Mouse (Mus musculus) cerebellum, postnatal 14 days (tissue): ENCODE measurements around the gene Guca2b.
"Not testable (repeated sequence)": the region's sequence is repeated elsewhere in the genome, so short reads cannot be mapped to it uniquely, and the experiment has no call there.

Source experiments
- DNase-seq, 2 experiments: peaks; one replicate each; pipeline ENCODE4 v3.0.0; 2021; ENCODE audit warnings: mixed read lengths in 2 of 2

Guca2b gene

DNA sequence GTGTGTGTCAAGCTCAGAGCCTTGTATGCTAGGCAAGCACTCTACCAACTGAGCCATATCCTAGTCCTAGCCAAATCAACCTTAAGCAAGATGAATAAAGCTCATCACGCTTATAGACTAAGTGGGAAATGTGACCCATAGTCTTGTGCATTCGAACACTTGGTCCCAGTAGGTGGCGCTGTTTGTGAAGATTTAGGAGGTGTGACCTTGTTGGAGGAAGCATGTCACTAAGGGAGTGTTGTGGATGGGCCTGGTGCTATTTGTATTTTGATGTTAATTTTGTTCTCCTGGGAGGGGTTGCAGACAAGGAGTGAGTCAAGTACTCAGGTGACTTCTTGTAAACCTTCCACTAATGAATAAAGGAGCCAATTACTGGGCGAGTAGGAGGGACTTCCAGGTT, 16.1 kb downstream of the Guca2b start:
- no peak for DNase-seq

DNA sequence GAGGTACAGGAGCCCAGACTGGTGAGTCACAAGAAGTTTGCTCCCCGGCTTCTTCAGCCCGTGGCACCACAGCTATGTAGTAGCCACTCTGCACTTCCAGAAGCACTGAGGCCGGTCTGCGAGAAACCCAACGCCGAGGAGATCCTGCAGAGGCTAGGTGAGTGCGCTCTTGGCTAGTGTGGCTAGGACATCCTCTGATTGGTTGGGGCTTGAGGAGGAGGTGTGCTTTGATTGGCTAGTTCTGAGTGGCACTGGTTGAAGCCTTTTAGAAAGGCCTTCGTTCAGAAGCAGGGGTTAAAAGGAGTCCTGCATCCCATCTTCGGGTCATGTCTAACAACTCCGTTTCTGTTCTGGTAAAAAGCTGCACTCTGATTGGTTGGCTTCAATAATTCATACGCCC, 20.1 kb downstream of the Guca2b start:
- DNase-seq: no peak

DNA sequence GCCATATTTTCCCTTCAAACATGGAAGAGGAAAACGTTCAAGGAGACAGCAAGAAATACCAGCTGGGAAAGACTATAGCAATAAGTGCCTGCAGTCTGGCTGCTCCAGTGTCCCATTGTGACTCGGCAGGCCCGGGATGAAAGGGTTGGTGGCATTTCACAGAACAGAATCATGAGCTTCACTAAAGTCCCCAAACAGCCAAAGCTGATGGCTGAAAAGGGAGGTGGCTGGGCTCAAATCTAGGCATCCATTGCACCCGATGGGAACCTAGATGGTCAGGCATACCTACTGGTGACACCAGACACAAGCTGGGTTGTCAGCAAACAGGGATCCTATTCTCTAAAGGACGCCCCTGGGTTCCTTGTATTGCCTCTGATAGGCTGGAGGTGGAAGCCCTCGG, 20.8 kb downstream of the Guca2b start:
- DNase-seq: no peak

DNA sequence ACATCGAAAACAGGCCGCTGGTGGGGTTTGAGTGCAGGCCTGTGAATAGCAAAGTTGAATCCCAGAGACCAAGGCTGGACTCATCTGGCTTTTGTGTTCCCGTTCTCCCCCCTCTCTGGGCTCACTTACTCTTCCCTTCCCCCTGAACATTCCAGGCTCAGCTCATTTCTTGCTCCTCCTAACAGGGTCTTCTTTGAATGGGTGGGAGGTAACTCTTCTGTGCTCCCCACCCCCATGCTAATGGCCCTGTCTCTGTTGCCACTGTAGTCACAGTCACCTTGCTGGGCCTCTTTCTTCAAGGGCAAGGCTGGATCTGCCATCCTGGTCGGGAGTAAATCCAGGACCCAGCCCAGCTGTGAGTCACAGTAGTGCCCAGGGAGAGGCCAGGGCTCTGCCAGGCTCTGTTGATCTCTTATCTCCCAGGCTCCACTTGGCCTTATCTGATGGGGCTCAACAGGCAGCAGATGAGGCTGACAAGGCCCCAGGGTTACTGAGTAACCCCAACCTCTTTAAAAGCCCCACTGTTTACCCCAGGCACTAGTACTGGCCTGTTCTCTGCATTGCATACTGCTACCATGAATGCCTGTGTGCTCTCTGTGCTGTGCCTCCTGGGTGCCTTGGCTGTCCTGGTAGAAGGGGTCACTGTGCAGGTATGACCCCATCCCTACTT, 21.4 kb downstream of the Guca2b start, which contains the start of gene Guca2a:
Gene Guca2a (plus strand): TSS at position 529 of the 670 bp plus-strand sequence.
- DNase-seq: no peak

DNA sequence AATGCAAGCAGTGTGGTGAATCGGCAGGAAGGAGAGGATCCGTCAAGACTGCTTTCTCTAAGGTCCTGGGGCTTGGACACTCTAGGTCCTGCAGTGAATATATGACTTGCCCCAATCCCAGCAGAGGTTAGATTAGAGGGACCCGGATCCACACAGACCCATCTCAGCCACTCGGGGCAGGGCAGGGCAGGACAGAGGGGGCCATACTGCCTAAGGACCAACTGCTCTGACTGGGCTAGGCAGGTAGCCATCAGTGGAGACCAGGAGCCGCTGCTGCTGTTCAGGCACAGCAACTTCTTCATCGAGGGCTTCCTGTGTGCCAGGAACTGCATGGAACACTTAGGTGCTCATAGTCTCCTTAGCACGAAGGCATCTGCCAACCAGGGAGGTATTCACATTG, 22.0 kb downstream of the Guca2b start:
- DNase-seq: no peak

DNA sequence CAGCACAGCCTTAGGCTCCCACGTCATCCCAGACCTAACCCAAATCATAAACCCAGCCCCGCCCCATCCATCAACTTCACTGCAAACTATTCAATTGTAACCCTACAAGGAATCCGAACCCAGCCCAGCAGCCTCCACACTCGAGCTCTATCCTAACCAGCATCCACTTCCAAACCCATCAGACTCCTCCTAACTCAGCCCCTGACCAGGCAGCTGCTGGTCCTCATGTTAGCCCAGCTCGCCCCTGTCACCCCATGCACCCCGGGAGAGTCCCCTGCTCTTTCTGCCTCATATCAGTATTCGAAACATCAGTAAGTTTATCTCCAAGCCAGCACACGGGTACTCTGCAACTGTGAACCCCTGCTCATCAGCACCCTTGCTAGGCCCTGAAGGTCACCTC, 23.1 kb downstream of the Guca2b start:
- no peak for DNase-seq

DNA sequence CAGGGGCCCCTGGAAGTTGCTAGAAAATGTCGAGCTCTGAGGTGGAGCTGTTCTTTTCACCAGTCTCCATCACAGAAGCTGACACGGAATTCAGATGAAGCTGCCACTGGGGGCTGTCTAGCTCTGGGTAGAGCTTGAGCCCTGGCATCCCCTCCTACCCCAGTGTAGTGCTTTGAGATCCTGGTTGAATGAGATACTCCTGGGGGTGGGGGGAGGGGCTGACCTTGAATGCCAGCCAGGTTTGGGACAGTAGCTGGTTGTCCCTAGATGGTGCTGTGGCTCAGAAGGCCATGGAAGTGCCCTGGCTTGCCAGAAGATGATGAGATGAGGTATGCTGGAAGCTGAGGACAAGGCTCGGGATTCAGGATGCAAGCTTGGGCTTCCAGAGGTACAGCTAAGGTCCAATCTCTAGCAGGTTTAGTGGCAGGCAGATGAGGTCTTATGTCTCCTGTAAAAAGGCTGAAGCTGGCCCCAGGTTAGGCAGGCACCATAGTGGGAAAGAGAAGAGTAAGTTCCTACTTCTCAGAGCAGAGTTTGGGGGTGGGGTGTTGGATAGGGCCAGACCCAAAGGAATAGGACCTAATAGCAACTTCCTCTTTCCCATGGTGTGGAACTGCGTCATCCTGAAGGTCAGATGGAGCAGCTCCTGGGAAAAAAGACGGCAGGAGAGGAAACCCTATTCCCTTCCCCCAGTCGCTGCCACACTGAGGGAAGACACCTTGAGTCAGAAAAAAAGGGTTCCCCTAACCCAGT, 23.7 kb downstream of the Guca2b start:
- DNase-seq: peak in 1 of 2 experiments; percentile 37

DNA sequence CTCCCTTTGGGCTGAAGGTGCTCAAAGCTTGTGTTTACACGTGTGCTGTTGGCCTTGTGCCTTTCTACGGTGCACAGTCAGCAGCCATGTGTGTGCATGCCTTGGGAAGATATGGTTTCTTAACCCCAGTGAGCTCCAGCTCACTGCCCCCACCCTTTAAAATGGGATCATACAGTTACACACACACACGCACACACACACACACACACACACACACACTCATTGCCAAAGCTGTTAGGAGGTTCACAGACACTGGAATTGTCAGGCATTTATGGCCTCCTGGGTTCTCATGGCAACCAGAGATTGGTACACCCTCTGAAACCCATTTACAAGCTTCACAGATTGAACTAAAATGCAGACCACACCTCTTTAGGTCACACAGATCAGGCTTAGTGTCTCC, 24.8 kb downstream of the Guca2b start:
- DNase-seq: no peak

DNA sequence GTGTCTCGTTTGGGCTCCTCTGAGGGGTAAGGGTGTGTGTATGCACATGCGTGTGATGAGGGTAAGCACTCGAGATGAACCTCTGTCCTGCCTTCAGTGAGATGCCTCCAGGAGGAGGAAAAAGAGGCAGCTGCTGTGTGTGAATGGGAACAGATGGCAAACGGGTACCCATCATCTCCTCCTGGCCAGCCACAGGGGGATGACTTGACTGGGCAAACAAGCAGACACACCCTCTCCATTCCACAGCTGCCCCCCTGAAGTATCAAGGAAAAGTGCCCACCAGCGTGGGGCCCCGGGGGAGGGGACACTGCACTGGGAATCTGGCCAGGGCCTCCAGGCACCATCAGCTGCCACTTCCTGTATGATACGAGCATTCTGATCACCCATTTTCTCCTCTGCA, 25.4 kb downstream of the Guca2b start:
- DNase-seq: peak; percentile 39 to 54

DNA sequence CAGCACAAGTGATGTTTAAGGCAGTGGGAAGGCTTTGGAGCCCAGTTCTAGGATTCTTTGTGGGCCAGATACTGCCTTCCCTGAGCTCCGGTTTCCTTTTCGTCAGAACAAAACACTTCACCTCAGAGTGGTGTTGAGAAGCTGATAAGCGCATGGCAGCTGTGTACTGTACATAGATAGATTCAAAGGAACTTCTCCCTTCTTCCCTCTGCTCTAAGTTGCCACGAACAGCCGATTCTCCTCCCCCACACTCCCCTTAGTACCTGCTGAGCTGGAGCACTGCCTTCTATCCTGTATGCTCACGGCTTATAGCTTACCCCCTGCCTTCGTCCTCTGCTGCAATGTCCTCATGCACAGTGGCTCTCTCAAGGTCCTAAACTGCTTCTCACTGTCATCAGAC, 26.0 kb downstream of the Guca2b start:
- no peak for DNase-seq

DNA sequence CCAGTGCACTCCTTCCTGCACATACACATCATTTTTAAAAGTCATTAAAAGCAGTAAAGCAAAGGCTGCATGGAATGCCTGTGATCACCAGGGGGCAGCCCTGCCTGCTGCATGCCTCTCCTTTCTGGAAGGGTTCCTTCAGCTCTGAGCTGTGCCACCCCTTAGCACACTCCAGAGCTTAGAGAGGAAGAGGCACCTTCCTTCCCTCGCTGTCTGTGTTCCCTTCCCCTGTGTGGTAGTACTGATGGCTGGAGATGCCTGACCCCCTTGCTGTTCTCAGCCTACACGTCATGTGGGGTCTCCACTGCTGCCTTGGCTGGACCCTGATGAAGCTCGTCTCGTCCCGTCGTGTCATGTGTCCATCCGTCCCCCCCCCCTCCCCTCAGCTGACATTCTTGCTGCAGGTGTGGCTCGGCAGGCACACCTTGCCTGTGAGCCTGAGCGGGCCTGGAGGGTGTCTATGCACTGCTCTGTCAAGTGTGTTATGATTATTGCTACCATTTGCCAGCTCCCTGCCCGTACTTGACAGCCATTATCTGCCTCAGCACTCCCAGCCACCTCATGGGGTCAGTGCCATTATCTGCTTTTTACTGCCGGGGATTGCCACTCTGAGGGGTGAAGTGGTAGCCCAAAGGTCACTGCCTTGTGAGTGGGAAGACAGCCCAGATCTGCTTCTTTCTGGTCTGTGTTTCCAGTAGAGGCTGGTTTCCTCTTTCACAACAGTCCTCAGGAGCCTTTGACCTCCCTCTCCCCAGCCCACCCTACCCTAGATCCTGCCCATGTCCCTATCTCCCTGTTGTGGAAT, 27.4 kb downstream of the Guca2b start:
- DNase-seq: peak; percentile 67 to 75

DNA sequence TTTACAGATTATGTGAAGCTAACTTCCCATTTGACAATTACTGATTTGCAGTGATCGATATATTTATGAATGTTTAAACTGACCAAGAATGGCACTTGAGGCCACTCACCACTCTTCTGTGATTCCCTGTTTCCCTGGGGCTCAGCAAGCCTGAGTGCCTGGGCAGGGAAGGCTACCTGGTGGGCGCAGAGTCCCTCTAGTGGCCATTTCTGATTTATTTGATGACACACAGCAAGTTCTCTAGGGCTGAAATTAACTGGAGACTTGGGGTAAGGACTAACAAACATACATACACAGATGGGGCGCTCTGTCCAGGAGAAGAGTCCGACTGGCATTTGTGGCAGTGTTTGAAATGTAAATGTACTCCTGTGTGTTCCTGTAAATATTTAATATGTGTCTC, 30.4 kb downstream of the Guca2b start:
- DNase-seq: not testable (repeated sequence)

DNA sequence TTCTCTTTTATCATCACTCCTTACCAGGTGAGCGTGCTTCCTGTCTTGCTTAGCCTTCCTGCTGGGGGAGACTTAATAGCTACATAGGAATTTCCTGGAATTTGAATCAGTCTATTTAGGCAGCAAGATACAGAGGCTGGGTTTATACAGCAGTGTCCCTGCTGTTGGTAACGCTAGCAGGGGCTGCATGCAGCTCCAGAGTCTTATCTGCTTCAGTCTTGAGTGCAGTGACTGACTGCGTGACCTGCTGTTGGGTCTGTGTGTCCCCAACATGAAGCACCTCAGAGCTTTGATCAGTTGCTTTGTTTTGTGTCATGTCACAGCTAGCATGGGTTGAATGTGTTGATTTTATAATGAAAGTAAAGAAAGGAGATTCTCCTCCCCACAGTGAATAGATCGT, 31.4 kb downstream of the Guca2b start:
- no peak for DNase-seq

DNA sequence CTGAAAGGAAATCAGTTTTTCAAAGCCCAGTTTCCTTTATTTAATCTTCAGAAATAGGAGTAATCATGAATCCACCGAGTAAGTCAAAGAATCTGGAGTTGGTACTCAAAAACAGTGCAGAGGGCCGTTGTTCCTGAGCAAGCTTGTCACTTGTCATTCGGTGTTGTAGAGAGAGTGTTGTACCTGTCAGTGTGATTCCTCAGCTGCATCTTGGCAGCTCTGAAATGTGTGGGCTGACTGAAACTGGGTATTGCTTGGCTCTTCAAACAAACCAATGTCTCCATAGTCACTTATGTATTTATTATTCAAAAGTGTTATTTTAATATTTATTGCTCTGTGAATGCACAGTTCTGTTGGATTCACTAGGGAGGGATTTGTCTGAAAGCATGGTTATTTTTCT, 31.9 kb downstream of the Guca2b start:
- no peak for DNase-seq

DNA sequence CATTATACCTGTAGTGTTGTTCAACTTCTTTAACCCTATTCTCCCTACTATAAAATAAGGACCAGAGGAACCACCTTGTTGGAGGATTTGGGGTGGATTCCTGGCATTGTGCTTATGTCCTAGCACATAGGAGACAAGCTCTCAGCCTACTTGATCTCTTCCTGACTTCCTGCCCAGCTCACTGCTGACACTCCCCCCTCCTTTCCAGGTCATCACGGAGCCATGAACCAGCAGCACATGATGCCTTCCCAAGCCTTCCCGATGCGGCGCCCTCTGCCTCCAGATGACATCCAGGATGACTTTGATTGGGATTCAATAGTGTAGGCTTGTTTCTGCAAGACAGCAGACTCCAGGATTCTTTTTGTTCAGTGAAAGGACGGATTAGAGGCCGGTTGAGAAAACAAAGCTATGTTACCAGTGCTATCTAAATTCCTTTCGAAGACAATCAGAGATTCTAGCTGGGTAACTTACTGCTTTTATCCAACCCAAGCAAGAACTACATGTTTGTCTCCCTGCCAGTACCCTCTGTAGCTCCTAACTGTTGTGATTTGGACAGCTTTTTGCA, 32.6 kb downstream of the Guca2b start:
- no peak for DNase-seq

DNA sequence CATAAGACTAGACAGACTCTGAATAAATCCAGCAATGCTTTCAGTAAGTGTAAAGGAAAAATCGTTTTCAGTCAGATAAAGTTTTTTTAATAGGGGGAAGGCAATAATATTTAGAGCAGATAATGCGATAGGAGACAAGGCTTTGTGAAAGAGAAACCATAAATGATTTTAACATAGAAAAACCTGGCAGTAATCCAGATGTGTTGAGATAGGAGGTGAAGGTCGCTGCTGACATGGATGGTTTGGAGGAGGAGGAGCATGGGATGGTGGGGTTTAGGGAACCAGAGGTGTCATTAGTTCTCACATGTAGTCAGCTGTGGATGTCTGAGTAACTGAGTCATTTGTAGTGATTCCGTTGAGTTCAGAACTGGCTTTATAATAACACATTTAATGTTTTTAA, 44.0 kb downstream of the Guca2b start:
- no peak for DNase-seq

DNA sequence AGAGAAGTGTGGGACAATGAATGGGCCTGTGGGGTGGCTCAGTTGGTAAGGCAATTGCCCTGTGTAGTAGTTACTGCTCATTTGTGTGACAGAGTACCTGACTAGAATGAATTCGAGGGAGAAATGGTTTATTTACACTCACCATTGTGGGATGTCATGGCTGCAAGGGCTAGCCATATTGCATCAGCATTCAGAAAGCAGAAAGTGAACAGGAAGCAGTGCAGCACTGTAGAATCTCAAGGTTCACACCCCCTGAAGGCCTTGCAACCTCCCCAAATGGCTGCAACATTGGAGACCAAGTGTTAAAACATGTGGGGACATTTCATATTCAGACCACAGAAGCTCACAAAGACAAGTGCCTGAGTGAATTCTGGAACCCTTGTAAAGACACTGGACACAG, 44.7 kb downstream of the Guca2b start:
- no peak for DNase-seq

DNA sequence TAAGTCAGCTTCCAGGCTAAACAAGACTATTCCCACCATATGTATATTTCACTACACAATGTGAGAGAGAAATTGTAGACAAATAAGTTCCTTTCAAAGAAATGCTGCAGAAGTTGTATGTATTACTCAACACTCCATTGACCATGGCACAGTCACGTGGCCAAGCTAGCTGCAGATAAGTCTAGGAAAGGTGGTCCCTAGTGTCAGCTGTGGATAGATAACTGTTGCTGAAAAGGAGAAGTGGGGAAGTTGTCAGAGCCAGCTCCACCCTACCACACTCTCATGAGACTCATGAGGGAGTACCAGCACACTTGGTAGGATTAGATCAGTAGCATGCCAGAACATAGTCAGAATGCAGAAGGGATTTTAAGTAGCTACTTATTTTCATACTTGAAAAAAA, 49.3 kb downstream of the Guca2b start:
- DNase-seq: no peak
